Mouse (Mus musculus): ENCODE results near the gene Foxred2.
A peak's percentile ranks its signal among the peaks of the same experiment; 100 is the strongest.

GRCm38 (mm10) chr15:77933770-77934169 is 22.8 kb downstream of the Foxred2 start:
- TF ChIP-seq POLR2A (IDR thresholded peaks at IDR 0.05; ENCODE audit: low read depth, low read length) (no peak), CTCF (IDR thresholded peaks at IDR 0.05; ENCODE audit: extremely low read depth, insufficient read length, insufficient replicate concordance, low read depth, low read length) (peak; percentile 94)

Measured in small intestine, adult 2 months (tissue).